Mouse (Mus musculus): ENCODE results near the gene Adra2c. TPM values are rescaled to one million over a fixed set of nuclear protein-coding genes. Genes with fewer than 3 reads are reported as not detected.

The Adra2c gene
- 0.33 and 0.34 TPM in 2 replicates for polyA plus RNA-seq (2012; rRNA removed)

DNA sequence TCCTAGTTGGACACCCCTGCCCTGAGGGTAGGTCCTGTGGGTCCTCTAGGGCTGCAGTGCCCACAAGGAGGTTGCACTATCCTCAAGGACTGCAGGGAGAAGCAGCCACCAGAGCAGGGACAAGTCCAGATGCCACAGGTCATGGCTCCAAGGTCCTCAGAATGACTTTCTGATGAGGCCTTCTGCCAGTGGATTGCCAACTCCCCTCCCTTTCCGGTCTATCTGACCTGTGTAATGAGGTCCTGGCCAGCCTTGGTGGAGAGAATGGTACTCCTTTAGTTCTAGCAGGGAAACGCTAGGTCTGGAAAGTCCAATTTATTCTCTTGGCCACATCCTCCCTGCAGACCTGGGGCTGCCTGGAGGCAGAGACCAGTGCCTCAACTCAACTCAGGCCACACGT is at the start of gene Adra2c:
TSS of gene Adra2c (plus strand) at position 301 of the 400 bp plus-strand sequence.
- no peak for DNase-seq (ENCODE audit: low spot score)

DNA sequence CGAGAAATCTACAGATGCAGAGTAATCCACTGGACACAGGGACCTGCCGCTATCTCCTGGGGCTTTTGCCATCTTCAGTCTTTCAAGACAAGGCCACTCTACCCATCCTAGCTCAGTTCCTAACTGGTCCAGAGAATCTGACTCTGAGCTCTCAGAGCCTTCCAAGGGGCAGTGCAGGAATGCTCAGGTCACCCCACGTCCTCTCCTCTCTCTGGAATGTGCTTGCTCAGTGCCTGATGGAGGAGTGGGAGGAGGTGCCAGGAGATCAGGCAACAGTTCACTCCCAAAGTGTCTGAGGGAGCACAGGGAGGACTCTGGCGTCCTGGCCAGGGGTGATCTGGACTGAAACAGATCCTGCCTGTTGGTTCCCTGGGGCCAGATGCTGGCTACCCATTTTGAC is 45.0 kb upstream of the Adra2c start:
- no peak for DNase-seq (ENCODE audit: low spot score)

DNA sequence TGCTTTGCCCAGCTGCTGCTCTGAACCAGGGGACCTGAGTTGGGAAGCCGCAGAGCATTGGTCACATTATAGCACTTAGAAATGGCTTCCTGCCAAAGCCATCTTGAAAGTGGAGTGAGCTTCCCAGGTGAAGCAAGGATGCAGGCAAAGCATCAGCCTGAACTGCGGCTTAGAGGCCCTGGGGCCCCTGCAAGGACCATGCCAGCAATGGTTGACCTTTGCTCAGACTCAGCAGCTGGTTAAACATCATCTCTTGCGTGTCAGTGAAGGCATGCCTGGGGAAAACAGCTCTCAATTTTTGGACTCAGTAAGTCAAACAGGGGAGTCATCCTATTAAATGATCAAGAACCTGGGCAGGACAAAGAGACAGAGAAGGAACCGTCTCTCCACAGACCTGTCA is 40.4 kb upstream of the Adra2c start:
- DNase-seq (ENCODE audit: low spot score), result no peak

DNA sequence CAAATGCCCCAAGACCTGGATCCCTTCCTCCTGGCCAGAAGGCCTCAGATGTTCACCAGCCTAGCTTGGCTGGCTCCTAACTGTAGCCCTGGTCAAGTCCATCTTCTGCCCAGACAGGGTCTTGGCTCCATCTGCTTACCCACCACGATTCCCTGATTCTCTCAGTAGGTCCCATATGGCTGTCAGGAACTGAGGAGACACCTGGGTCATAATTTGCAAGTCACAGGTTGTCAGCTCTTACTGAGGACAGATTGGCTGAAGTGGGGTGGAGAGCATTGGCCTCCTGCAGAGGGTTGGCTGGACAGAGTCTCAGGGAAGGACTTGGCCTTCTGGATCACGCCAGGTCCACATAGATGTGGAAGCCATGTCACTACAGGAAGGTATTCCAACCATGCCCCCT is 39.5 kb upstream of the Adra2c start:
- no peak for DNase-seq (ENCODE audit: low spot score)

DNA sequence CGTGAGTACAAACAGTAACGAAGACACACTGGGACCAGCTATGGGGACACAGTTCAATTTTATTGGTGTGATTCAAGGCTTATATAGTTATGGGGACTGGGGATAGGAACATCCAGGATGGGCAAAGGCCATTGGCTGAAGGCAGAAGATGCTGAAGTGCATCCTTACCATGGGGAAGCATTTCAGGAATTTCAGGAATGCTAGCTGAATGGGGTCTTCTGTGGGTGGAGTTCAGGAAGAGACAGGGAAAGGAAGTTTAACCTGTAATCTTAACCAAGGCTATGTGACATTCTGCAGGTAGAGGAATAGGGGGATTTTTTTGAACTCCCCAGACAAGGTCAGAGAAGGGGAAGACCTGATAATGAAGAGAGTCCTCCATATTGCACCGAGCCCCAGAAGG is 36.6 kb upstream of the Adra2c start:
- no peak for DNase-seq (ENCODE audit: low spot score)

DNA sequence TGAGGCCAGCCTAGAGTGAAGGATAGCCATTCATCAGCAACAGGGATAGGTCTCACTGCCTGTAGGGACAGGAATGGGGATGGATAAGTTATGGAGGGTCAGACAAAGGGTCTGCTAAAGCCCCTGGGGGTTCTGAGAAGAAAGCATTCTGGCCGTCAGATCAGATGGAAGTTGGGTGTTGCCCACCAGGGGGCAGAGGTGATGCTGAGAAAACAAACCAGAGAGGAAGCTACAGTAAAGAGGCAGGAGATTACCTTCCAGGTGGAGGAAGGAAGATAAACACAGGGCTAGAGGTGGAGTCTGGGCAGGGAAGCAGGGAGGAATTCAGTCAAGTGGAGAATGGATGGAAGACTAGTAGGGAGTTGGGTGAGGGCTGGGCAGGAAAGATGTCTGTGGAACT is 33.9 kb upstream of the Adra2c start:
- no peak for DNase-seq (ENCODE audit: low spot score)

DNA sequence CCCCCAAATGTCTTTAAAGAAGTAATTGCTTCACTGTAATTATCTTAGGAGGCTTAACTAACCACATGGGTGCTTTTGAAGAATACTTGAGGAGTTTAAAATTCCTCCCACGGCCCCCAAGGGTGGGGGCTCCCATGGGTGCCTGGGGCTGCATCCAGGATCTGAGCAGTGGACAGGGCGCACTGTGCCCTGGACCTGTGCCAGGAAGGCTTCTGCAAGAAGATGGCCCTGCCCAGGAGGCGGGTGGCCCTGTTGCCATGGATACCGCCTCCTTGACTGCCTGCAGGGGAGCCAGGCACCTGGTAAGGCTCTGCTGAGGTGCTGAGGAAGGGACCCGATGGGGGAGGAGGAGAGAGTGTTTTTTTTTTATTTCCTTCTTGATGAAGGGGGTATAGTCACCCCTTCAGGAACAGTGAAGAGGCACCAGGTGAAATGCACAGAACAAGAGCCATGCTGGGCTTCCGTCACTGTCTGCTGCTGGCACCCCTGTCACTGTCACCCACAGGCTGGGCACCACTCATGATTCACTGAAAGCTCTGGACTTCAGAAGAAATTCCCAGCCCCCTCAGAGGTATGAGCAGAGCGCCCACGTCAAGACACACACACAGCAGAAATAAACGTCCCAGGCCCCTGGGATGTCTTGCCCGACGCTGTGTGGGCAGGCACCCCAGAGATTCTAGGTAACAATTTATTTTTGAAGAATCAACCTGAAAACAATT is 32.4 kb upstream of the Adra2c start:
- DNase-seq (ENCODE audit: low spot score), result no peak

DNA sequence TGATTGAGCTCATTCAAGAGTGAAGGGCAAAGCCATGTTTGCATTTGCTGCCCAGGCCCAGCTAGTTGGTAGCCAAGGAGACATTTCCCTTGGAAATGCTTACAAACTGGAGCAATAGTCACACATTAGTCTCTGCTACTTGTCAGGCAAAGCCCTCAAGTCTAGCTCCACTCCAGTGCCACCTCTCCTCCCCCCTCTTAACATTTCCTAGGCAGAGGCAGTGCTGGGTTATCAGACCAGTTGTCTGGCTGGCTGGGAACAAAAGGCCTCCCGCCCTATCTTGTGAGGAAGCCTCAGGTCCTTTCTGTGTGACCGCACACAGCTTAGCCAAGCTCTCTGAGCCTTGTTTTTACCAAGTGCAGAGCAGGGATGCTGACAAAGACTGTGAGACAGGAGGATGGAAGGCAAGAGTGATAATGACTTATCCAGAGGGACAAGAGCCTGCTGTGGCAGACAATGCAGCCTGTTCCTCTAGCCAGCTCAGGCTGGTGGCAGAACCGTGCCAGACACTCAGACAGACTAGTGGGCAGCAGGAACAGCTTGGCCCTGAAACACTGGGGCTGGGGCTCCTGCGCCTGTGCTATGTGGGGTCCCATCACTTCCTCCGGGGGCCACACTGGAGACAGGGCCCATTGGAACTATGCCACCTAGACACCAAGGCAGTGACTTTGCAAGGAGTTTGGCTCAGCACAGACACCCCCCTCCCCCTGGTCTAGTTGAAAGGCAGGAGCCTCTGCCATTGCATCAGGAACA is 23.0 kb upstream of the Adra2c start:
- DNase-seq (ENCODE audit: low spot score), result no peak

DNA sequence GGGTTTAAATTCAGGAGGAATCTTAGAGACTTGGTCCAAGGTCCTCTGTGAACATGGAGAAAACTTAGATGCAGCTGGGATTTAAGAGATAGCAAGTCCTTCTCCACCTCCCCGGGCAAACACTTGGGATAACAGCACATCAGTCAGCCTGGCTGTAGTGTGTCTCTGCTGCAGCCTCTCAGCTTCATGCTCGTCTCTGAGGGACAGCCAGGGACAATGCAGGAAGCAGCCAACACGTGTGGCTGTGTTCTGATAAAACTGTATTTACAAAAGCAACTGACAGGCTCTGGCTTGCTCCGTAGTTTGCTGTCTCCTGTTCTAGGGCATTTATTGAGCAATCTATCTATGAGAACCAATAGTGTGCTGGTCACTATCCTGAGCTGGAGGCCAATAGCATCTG is 14.4 kb upstream of the Adra2c start:
- no peak for DNase-seq (ENCODE audit: low spot score)

DNA sequence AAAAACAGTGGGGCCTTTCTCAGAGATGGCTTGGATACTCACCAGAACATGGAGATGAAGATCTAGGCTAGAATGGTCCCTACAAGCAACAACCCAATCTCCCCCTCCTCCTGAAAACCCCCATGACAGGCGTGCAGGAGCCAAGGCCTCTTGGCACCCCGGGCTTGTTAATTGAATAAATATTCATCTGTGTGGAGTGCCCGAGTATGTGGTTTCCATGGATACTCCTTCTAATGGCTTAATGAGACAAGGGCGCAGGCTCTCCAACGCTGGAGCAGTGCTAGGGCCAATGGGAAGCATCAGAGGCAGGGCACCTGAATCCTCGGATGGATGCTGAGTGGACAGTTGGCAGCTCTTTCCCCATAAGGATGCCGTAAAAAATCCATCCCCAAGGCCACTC is 10.6 kb upstream of the Adra2c start:
- DNase-seq (ENCODE audit: low spot score), result no peak

DNA sequence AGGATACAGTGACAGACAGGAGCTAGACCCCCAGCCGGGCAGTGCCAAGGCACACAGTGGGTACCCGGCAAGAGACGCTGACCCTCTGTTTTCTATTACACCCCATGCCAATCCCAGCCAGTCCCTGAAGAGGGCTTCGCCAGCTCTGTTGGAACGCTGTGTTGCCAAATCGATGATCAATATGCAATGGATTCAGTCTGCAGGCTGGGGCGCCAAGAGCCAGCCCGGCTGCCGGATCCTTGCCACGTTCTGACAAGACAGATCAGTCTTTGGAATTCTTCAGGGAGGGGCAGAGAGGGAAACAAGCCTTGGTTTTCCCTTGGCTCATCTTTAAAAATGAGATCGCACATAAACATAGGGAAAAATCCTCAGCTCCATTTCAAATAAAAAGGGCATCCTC is 2.8 kb upstream of the Adra2c start:
- DNase-seq (ENCODE audit: low spot score), result no peak

DNA sequence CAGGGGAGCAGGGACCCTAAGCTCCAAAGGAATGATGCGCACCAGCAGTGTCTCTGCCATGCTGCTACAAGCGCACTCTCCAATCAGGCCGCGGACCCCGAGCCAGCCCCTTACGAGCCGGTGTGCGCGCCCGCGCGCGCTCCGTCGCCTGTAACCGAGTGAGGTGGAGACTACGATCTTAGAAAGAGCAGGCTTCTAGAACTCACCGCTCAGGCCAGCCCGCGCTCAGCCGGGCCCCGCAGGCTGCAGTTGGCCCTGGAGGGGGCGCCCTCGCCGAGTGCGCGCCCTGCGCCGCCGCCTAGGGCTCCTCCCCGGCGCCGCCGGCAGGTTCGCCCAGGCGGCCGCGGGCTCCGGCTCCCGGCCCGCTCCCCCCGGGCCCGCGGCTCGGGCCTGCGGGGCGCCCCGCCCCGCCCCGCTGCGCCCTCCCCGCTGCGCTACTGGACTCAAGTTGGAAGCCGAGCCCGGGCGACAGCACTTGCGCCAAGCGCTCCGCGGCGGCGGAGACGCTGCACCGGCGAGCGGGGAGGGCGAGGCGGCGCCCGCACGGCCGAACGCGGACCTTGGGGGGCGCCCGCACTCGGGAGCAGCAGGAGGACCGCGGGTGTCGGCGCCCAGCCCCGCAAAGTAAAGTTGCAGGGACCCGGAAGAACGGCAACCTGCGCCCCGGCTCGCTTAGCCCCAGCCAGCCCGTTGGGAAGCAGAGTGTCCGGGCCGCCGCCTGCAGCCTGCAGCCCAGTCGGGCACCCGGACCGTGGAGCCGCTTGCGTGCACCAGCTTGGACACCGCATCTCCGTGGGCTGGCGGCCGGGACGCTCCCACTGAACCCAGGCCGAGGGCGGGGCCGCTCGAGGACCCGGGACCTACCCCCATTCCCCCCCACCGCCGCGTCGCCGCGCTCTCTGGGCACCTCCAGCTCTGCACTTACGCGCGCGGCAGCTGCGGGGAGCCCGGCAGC is 899 bp downstream of the Adra2c start:
- peak; percentile 29 for DNase-seq (ENCODE audit: low spot score)

DNA sequence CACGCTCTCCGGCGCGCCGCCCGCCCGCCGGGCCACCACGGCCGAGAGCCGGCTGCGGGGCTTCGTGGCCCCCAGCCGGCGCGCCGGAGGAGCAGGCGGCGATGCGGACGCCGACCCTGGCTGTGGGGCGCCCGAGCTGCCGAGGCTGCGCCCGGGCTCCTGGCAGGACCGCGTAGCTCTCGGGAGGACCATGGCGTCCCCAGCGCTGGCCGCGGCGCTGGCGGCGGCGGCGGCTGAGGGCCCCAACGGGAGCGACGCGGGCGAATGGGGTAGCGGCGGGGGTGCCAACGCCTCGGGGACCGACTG is 1.5 kb downstream of the Adra2c start:
- no peak for DNase-seq (ENCODE audit: low spot score)

DNA sequence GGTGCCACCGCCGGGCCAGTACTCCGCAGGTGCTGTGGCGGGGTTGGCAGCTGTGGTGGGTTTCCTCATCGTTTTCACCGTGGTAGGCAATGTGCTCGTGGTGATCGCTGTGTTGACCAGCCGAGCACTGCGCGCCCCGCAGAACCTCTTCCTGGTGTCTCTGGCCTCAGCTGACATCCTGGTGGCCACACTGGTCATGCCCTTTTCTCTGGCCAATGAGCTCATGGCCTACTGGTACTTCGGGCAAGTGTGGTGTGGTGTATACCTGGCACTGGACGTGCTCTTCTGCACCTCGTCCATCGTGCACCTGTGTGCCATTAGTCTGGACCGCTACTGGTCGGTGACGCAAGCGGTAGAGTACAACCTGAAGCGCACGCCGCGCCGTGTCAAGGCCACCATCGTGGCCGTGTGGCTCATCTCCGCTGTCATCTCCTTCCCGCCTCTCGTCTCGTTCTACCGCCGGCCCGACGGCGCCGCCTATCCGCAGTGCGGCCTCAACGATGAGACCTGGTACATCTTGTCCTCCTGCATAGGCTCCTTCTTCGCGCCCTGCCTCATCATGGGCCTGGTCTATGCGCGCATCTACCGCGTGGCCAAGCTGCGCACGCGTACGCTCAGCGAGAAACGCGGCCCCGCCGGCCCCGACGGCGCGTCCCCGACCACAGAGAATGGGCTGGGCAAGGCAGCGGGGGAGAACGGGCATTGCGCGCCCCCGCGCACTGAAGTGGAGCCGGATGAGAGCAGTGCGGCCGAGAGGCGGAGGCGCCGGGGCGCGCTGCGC is 2.1 kb downstream of the Adra2c start:
- DNase-seq (ENCODE audit: low spot score), result peak; percentile 23

DNA sequence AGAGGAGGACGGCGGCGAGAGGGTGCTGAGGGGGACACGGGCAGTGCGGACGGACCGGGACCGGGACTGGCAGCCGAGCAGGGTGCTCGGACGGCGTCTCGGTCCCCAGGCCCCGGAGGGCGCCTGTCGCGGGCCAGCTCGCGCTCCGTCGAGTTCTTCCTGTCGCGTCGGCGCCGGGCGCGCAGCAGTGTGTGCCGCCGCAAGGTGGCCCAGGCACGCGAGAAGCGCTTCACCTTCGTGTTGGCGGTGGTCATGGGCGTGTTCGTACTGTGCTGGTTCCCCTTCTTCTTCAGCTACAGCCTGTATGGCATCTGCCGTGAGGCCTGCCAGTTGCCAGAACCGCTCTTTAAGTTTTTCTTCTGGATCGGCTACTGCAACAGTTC is 2.7 kb downstream of the Adra2c start:
- DNase-seq (ENCODE audit: low spot score), result no peak

DNA sequence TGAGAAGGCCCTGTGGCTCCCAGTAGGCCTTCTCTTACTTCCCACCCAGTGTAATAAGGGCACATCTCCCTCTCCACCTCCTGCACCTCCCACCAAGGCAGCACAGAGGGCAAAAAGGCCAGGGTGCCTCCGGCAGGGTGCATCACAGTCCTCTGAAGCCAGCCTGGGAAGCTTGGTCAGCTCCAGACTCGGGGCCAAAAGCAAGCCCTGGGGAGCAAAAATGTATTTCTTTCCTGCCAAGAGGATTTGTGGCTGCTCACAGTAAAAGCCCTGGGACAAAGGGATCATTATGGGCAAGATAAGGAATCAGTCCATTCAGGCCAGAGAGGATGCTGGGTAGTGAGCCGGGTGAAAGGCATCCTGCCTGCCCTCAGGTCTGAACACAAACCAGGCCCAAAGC is 7.2 kb downstream of the Adra2c start:
- DNase-seq (ENCODE audit: low spot score), result no peak

DNA sequence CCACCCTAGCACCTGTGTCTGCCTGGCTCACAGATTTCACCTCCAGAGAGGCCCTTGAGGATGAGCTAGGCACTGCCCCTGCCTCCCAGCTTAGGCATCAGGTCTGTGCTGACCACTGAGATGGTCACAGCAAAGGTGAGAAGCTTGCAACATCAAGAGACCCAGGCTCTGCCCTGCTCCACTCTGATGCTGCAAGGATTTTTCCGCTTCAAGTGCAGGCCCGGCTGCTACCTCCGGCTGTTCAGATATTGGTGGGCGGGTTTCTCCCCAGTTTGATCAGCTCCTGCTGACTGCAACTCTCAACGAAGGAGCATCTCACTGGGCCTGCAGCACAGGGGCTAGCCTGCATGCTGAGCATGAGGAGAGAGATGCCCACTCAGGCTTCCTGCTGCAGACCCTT is 8.1 kb downstream of the Adra2c start:
- DNase-seq (ENCODE audit: low spot score), result no peak

DNA sequence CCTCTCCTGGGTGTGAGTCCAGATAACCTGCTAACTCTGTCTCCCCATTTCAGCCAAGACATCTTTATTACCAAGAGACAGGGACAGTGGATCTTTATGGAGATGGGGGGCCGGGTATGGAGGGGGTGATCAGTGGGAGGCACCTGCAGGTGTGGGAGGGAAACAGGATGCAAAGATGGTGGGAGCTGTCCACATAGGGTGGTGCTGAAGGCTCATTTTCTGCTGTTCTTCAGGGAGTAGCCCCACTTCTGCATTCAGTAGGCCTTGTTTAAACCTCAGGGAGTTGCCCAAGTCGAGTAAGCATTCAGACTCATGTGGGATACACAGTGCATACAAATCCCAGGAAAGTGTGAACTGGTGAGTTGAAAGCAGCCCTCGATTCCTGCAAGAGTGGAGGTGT is 21.5 kb downstream of the Adra2c start:
- no peak for DNase-seq (ENCODE audit: low spot score)

DNA sequence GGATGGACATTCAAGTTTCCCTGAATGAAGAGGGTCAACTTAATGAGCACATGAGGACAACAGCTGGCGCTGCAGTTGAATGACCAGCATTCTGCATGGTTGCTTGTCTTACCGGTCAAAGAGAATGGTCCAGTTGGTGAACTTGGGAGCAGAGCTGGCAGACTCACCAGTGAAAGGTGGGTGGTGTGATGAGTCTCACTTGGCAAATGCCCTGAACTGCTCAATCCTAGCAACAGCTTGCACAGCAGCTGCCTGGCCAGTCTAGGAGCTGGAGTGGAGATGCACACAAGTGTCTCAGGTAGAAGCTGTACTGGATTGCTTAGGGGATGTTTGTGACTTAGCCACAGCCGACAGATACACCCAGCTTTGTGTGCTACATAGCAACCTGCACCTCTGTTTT is 26.1 kb downstream of the Adra2c start:
- no peak for DNase-seq (ENCODE audit: low spot score)

DNA sequence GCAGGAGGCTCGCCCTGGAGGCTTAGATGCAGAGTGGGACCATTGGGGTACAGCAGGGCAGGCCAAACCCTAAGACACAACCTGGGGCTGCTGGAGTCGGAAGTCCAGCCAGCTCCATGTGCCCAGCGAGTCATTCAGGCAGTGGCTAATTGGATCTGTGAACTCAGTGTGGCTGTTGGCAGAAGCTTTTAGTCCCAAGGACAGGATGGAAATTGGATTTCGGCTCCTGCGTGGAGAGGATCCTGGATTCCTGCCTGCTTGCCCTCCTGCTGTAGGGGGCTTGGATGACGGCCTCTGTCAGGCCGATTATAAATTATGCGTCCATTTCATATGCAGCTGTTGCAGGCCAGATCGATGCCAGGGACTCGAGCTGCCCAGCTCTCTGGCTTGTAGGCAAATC is 27.2 kb downstream of the Adra2c start:
- no peak for DNase-seq (ENCODE audit: low spot score)

DNA sequence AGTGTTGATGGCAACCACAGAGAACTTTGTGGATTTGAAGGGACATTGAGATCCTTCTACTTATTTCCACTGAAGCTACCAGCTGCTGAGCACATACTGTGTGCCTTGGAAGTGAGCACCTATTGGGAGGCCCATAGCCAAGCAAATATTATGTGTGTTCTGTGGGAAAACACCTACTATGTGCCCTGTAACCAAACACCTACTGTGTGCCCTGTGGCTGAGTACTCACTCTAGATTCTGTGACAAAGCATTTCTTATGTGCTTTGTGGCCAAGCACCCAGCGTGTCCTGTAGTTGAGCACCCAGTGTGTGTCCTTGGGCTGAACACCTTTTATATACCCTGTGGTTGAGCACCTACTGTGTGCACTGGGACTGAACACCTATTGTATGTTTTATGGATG is 28.6 kb downstream of the Adra2c start:
- DNase-seq (ENCODE audit: low spot score), result no peak

DNA sequence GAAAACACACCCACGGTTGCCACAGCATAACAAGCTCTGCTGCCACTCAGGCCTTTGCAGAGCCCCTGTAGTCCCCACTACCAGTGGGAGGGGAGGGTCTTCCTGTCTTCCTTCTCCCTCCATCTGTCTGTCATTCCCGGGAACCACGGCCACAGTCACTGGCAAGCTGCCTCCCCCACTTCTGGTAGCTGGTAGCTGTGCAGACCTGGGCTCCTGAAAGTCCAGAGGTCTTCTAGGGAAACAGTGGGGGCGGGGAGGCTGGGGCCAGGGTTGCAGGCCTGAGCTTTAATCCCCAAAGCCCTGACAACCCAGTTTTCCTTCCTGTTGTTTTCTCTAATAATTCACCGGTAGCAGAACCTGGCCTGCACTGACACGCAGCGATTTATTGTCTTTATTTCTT is 31.7 kb downstream of the Adra2c start:
- DNase-seq (ENCODE audit: low spot score), result no peak
